ENCODE assay signal across 25 mouse cellular contexts in the genomic region with DNA sequence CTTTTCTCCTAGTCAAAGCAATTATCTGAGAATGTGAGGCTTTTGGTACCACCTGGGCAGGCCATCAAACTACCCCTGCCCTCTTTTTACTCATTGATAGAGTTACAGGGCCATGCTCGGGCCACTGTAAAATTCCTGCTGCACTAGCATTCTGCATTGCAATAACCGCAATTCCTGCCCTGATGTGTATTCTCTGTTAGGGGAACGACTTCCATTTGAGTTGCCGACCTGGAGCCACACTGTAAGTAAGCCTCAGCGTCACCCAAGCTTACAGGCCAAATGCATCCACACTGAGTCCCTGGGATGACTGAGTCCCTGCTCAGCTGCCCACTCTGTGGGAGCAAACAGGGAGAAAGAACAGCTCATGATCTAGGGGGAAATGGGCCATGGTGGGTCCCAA. TPM values are rescaled to one million over a fixed set of nuclear protein-coding genes. Genes with fewer than 3 reads are reported as not detected.
DNase-seq lines count a peak whose midpoint lies in the region; ATAC-seq and TF ChIP-seq lines count a peak whose summit lies in the region.
"Had no signal": no experiment of that assay in that cellular context is flagged by ENCODE, and none has a peak within 500 bp of the region (broad histone marks: within the 10 kb centered on the region; RNA-seq: fewer than 3 reads in every experiment).

No protein-coding gene starts in this region.

- peak; percentile 59 for DNase-seq in heart, adult 11 months
- no peak for DNase-seq in heart, postnatal 25 days (ENCODE audit: low spot score)
- DNase-seq in lung, embryonic 14.5 days, result no peak
- DNase-seq in lung, adult 2 months, result no peak
- DNase-seq in ES-E14 (ENCODE audit: low read depth, low spot score), result no peak
- DNase-seq: adrenal gland, adult 2 months; adrenal gland, postnatal 10 days; adrenal gland, postnatal 25 days; B cell, adult 2 months; cerebellum, adult 11 months; cerebellum, adult 18-20 months; cerebellum, adult 8-10 months; cerebellum, adult 9-11 months; cerebellum, postnatal 14 days; cerebellum, postnatal 36 days; embryo, embryonic 11 days had no signal

- WGBS in lung, embryonic 14.5 days, result 84% methylated on average over 5 of the region's 5 CpGs
- 91% methylated on average over 5 of the region's 5 CpGs for WGBS in lung, adult 2 months

- intact Hi-C loops in heart, postnatal 25 days (cut with DNase I), result no loop called here

- H3K27me3 ChIP-seq in lung, embryonic 14.5 days (ENCODE audit: insufficient read depth, low read length), result no peaks in the 10 kb centered on the region
- H3K27me3 ChIP-seq: CH12.LX; embryonic facial prominence, embryonic 15.5 days had no signal

- peak overlapping the region; percentile 59; the same call in 1 of the 2 replicates for H3K4me2 ChIP-seq in lung, embryonic 14.5 days
- H3K4me2 ChIP-seq: embryonic facial prominence, embryonic 13.5 days; embryonic facial prominence, embryonic 15.5 days; forebrain, embryonic 12.5 days had no signal

- in situ Hi-C loops in ES-E14 (cut with MboI; ENCODE audit: low sequenced_read_pairs in 2 of 2, unreplicated experiment in 2 of 2), result no loop called here

- H3K36me3 ChIP-seq in lung, embryonic 14.5 days (ENCODE audit: insufficient read depth), result peaks cover 47% of the 10 kb centered on the region
- no peaks in the 10 kb centered on the region for H3K36me3 ChIP-seq in ES-E14 (ENCODE audit: control insufficient read depth, insufficient read depth, low read length, poor library complexity, severe bottlenecking)

- peaks cover 19% of the 10 kb centered on the region for H3K4me1 ChIP-seq in lung, embryonic 14.5 days (ENCODE audit: insufficient read depth)
- no peaks in the 10 kb centered on the region for H3K4me1 ChIP-seq in lung, adult 2 months (ENCODE audit: control insufficient read depth, insufficient read depth, low read length)
- peaks cover 0 to 8% of the 10 kb centered on the region in 2 experiments; a peak in 1 of 4 replicates for H3K4me1 ChIP-seq in ES-E14 (ENCODE audit: control insufficient read depth in 2 of 2, insufficient read depth in 2 of 2, low read length in 2 of 2, poor library complexity in 1 of 2)

- peak overlapping the region; percentile 69; the same call in 1 of the 2 replicates for H3K27ac ChIP-seq in lung, embryonic 14.5 days (ENCODE audit: low read depth)
- H3K27ac ChIP-seq in ES-E14 (ENCODE audit: insufficient read depth, low read depth, low read length, poor library complexity, severe bottlenecking), result peak overlapping the region; percentile 37; the same call in 1 of the 2 replicates
- H3K27ac ChIP-seq: embryonic facial prominence, embryonic 13.5 days; embryonic facial prominence, embryonic 15.5 days; forebrain, embryonic 10.5 days; forebrain, embryonic 12.5 days had no signal

- TF ChIP-seq POLR2A in lung, adult 2 months (IDR thresholded peaks at IDR 0.05; ENCODE audit: borderline replicate concordance, extremely low read depth, low read depth, low read length), result no peak

- TF ChIP-seq CTCF in lung, embryonic 14.5 days (IDR thresholded peaks at IDR 0.05; ENCODE audit: low read depth), result no peak
- TF ChIP-seq CTCF in lung, adult 2 months (IDR thresholded peaks at IDR 0.05; ENCODE audit: insufficient read depth, low read length), result no peak

- no peak for ATAC-seq in lung, embryonic 14.5 days (ENCODE audit: insufficient read depth)
- ATAC-seq: CD4-positive, CD25-positive, alpha-beta regulatory T cell, adult 4 months; forebrain, embryonic 14.5 days; forebrain, embryonic 16.5 days had no signal

- no peak overlapping the region for H3K4me3 ChIP-seq in lung, embryonic 14.5 days (ENCODE audit: low read depth, low read length)
- no peak overlapping the region for H3K4me3 ChIP-seq in lung, adult 2 months (replicated peaks; ENCODE audit: extremely low read depth, low read depth, low read length)
- H3K4me3 ChIP-seq in ES-E14 (ENCODE audit: insufficient read depth in 1 of 2, low read depth in 1 of 2, low read length in 2 of 2, poor library complexity in 1 of 2, severe bottlenecking in 1 of 2), result no peak overlapping the region
- H3K4me3 ChIP-seq: embryonic facial prominence, embryonic 13.5 days; embryonic facial prominence, embryonic 15.5 days; erythroblast, embryonic 14.5 days; forebrain, embryonic 10.5 days; forebrain, embryonic 12.5 days had no signal

- H3K9me3 ChIP-seq in lung, embryonic 14.5 days (ENCODE audit: low read depth, low read length), result no peaks in the 10 kb centered on the region
- H3K9me3 ChIP-seq in ES-E14 (ENCODE audit: control insufficient read depth, insufficient read depth, low read depth, low read length), result no peaks in the 10 kb centered on the region
- H3K9me3 ChIP-seq: embryonic facial prominence, embryonic 13.5 days; embryonic facial prominence, embryonic 15.5 days; forebrain, embryonic 10.5 days; forebrain, embryonic 12.5 days had no signal

- no peak overlapping the region for H3K9ac ChIP-seq in lung, embryonic 14.5 days
- H3K9ac ChIP-seq in ES-E14 (ENCODE audit: insufficient read depth, low read depth, low read length, poor library complexity, severe bottlenecking), result no peak overlapping the region
- H3K9ac ChIP-seq: embryonic facial prominence, embryonic 13.5 days; embryonic facial prominence, embryonic 15.5 days; forebrain, embryonic 12.5 days had no signal

TF ChIP-seq in ES-E14, 5 proteins besides CTCF, POLR2A, EP300 and RAD21:
- no peak for TF ChIP-seq ZC3H11A (IDR thresholded peaks at IDR 0.05; ENCODE audit: borderline replicate concordance, low read depth, low read length)
- TF ChIP-seq CHD2 (IDR thresholded peaks at IDR 0.05; ENCODE audit: low read depth, low read length), result no peak
- no peak for TF ChIP-seq MAFK (IDR thresholded peaks at IDR 0.05; ENCODE audit: insufficient read depth, low read depth, low read length)
- no peak for TF ChIP-seq HCFC1 (IDR thresholded peaks at IDR 0.05; ENCODE audit: borderline replicate concordance, insufficient read depth, low read length)
- TF ChIP-seq ZNF384 (IDR thresholded peaks at IDR 0.05; ENCODE audit: low read depth, low read length), result no peak

RNA-seq across cellular contexts. Expression of a gene that starts 12.0 kb away (rescaled TPM):
- 10 to 100 TPM; 16.3 to 17.0 TPM for total RNA-seq in heart, postnatal 25 days (2021)
- 167 and 173 TPM in 2 replicates for polyA plus RNA-seq in lung, embryonic 14.5 days (2014; fragmentation: Nextera tagmentation; extraction: Ambion mirVana)
- 12.6 and 12.8 TPM in 2 replicates for polyA plus RNA-seq in lung, adult 2 months (2012; rRNA removed)
- 13.6 and 16.7 TPM in 2 replicates for total RNA-seq in ES-E14 (2012; rRNA removed)

RNA-seq across cellular contexts. Expression of a gene that starts 35.0 kb away (rescaled TPM):
- 10 to 100 TPM; 17.1 to 18.1 TPM for total RNA-seq in heart, postnatal 25 days (2021)
- polyA plus RNA-seq in lung, embryonic 14.5 days (2014; fragmentation: Nextera tagmentation; extraction: Ambion mirVana), result 104 and 105 TPM in 2 replicates
- polyA plus RNA-seq in lung, adult 2 months (2012; rRNA removed), result 82.2 and 94.2 TPM in 2 replicates
- total RNA-seq in ES-E14 (2012; rRNA removed), result 26.5 and 62.7 TPM in 2 replicates
